Mouse (Mus musculus) lung, adult 2 months (tissue): Measurements from ENCODE around the gene Lsamp. TPM values are rescaled to one million over a fixed set of nuclear protein-coding genes. Genes with fewer than 3 reads are reported as not detected.

ENCODE experiments used
- DNase-seq: peaks from one replicate; pipeline ENCODE4 v3.0.0; 2022
- H3K4me1 ChIP-seq: fragments of 200-500 bp; 2 replicates; pipeline ENCODE4 v1.6.1; 2011; ENCODE audit warnings: low read length; ENCODE audit not compliant: control insufficient read depth, insufficient read depth
- H3K4me3 ChIP-seq: fragments of 200-500 bp; replicated peaks from 2 replicates; pipeline ENCODE3; 2011; ENCODE audit warnings: low read depth, mild to moderate bottlenecking, control low read depth, low read length; ENCODE audit errors: extremely low read depth
- CTCF ChIP-seq: fragments of 200-500 bp; IDR thresholded peaks from 2 replicates; pipeline ENCODE4 v1.5.1; 2011; ENCODE audit warnings: mild to moderate bottlenecking, low read length, control low read depth; ENCODE audit not compliant: insufficient read depth
- POLR2A ChIP-seq: fragments of 200-500 bp; IDR thresholded peaks from 2 replicates; pipeline ENCODE4 v1.6.1; 2011; ENCODE audit warnings: low read depth, mild to moderate bottlenecking, control low read depth, low read length, borderline replicate concordance; ENCODE audit errors: extremely low read depth
- WGBS: fragments of 180-500 bp; shearing (Covaris S2); methylation state at CpG from one replicate; pipeline ENCODE4 v1.1.7; 2018; 5-methylcytosine and 5-hydroxymethylcytosine counted together
- polyA plus RNA-seq: library from polyadenylated mRNA; depleted of rRNA; stranded (reverse); fragments of >200 nt; gene quantifications from 2 replicates; pipeline ENCODE4 v1.2.3, GENCODE M21; 2012

Gene Lsamp
- polyA plus RNA-seq, 1 experiment = 0.28 TPM

DNA sequence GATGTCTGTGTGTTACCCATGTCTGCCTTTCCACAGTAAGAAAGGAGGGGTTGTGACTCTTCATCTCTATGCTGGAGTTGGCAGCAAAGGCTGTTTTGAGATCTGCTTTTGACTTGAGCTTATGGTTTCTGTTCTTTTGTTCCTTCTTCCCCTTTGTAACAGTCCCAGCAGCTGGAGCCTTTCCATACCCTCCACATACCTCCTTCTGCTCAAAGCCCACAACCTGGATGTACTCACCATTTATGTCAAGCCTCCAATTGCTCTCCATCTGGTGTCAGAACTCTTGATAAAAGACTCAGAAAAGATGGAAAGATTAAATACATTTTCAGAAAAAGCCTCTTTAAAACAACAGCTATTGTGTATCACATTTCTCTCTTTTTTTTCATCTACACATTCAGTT, 847.4 kb downstream of the Lsamp start:
- no peak for DNase-seq
- Histone ChIP-seq H3K4me3 (no peak overlapping the region), H3K4me1 (no peaks in the 10 kb centered on the region)
- TF ChIP-seq POLR2A = no peak
- no peak for TF ChIP-seq CTCF

DNA sequence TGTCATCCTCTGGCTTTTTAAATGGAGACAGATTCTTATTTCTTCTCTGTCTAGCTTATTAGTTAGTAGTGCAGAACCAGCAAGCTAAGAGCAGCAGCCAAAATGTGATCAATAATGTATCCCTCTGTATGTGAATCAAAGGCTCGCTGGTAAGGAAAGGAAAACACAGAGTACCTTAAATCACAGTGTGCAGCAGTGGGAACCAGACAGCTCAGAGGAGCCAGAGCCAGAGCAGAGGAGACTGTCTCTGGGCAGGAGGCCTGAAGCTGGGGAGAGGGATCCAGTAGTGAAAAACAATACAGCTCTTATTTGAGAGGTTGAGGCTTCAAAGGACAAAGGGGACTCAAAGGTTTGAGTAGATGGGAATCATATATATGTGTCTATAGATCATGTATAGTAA, 857.6 kb downstream of the Lsamp start:
- TF ChIP-seq CTCF (no peak), POLR2A (no peak)

DNA sequence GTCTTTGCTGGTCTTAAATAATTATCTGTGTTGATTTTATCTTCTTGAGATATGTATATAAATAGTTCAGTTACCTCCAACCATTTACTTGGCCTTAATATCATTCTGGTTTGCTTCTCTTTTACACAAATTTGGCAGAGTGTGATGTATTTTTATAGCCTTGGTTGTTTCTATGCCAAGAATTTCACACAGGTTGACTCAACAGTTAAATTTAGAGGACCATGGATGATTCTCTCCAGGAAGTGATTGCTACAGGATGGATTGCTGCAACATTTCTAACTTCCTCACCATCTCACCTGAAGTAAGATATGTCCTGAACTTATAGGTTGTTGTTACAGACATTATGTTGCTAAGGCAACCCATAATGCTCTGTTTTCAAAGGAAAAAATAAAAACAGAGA, 882.6 kb downstream of the Lsamp start:
- no peak for TF ChIP-seq POLR2A
- TF ChIP-seq CTCF = no peak
- Histone ChIP-seq H3K4me3 (no peak overlapping the region), H3K4me1 (no peaks in the 10 kb centered on the region)
- no peak for DNase-seq

More for the DNA sequence above, 857.6 kb downstream of the Lsamp start:
- no peak for DNase-seq
- Histone ChIP-seq H3K4me1 (no peaks in the 10 kb centered on the region), H3K4me3 (no peak overlapping the region)
- 68% methylated on average over 1 of the region's 1 CpGs for WGBS

DNA sequence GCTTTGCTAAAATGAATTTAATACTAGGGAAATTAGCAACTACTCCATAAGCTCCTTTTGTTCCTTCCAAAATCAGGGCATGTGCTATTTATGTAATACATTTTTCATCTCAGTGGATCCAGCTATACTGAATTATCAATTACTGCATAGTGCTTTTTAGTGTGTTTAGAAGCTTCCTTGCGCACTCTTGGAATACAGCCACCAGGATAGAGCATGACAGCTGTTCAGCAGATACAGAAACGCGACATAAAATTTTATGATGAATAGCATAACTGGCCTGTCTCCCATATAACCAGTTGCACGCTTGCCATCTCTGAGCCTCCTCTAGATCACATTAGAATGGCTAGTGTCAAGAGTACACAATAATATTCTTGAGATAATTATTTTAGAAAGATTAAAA, 894.1 kb downstream of the Lsamp start:
- no peak for DNase-seq
- no peaks in the 10 kb centered on the region for H3K4me1 ChIP-seq
- WGBS = 67% methylated on average over 4 of the region's 4 CpGs

DNA sequence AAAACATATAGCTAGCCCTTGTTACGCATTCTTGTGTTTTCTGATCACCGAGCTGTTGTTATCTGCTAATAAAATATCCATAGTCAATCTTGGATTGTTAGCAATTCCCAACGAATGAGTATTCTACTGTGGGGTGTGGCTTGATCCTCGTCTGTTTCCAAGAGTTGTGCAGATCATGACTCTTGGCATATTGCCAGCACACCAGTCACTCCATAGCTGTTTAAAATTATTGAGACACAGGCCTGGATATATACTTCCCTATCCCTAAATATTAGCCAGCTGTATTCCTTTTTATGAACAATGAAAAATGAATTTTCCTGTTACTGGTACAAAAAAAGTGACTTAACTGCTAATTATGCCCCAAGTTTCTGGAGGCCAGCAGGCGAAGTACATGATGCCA, 897.8 kb downstream of the Lsamp start:
- Histone ChIP-seq H3K4me1 (no peaks in the 10 kb centered on the region), H3K4me3 (no peak overlapping the region)
- no peak for DNase-seq
- TF ChIP-seq CTCF (no peak), POLR2A (no peak)
- WGBS = 47% methylated on average over 5 of the region's 5 CpGs

More for the DNA sequence above, 894.1 kb downstream of the Lsamp start:
- H3K4me3 ChIP-seq = no peak overlapping the region
- TF ChIP-seq CTCF (no peak), POLR2A (no peak)

DNA sequence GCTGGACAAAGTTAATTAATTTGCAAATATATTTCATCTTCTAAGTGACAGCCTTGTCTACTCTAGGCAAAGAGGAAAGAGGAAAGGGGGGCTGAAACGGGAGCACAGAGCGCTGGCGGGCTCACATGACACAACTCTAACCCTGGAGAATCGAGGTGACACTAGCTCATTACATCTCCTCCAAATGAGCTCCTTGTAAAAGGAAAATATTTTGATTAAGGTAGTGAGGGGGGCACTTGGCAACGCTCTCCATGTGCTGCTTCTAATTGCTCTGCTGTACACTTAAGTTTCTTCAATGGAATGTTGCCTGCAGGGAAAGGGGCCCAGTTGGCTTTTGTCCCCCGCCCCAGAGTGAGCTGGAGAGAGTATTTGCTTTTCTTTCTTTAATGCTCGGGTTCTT, 907.2 kb downstream of the Lsamp start:
- H3K4me3 ChIP-seq = no peak overlapping the region
- TF ChIP-seq POLR2A = no peak
- DNase-seq = no peak
- no peaks in the 10 kb centered on the region for H3K4me1 ChIP-seq
- WGBS = 24% methylated on average over 7 of the region's 7 CpGs

DNA sequence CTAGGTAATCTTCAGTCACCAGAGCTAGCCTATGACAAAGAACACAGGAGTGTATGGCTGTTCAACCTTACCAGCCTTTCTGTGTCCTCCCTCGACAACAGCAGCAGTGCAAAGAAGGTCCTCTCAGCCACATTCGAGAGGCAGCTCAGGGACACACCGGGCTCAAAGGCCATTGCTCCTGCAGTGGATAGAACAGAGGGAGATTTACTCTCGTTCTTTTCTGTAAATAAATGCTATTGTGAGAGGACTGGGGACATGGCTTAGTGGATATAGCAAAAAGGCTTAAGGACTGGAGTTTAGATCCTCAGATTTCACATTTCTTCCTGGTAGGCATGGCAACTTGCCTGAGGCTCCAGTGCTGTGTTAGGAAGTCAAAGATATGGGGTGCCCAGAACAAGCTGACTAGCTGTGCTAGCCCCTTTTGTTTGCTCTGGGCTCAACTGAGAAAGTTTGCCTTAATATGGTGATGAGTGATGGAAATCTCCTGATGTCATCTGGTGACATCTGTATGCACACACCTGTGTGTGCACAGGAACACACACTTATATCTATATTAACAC, 913.7 kb downstream of the Lsamp start:
- no peak for DNase-seq
- H3K4me1 ChIP-seq = no peaks in the 10 kb centered on the region
- H3K4me3 ChIP-seq = no peak overlapping the region
- TF ChIP-seq CTCF = no peak
- TF ChIP-seq POLR2A = no peak
- WGBS = 50% methylated on average over 4 of the region's 4 CpGs

DNA sequence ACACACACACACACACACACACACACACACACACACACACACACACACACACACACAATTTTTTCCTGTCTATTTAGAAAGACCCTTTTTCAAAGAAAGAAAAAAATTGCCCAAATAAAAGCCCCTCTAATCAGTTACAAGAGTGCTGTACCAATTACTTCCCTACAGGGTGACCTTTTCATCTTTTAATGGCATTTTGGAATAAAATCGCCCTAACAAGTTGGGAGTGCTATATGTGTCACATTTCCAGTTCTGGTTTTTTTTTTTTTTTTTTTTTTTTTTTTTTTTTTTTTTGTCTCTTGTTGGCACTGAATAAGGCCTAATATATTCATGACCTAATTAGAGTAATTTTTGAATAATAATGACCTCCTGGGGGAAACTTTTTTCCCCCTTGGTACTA, 923.7 kb downstream of the Lsamp start:
- WGBS = 37% methylated on average over 1 of the region's 1 CpGs
- no peak overlapping the region for H3K4me3 ChIP-seq

DNA sequence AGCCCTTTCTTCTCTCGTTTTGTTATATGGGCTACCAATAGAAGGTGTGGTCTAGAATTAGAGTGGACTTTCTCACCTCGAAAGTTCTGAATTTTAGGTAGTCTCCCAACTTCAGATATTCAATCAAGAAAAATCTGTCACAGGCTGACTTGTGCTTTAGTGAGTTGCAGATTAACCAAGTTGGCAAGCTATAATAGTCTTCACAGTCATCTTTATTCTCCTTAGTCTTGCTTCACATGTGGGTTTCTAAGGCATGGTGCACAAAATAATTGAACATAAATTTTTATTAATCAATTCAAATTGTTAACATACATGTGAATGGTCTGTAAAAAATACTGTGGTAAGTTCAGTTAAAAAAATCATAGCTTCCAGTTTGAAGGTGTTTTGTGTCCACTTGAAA, 930.0 kb downstream of the Lsamp start:
- no peak for TF ChIP-seq POLR2A
- no peak for TF ChIP-seq CTCF
- no peak for DNase-seq
- Histone ChIP-seq H3K4me1 (no peaks in the 10 kb centered on the region), H3K4me3 (no peak overlapping the region)
- WGBS = 72% methylated on average over 2 of the region's 2 CpGs

More for the DNA sequence above, 923.7 kb downstream of the Lsamp start:
- no peaks in the 10 kb centered on the region for H3K4me1 ChIP-seq
- no peak for TF ChIP-seq CTCF
- DNase-seq = no peak

DNA sequence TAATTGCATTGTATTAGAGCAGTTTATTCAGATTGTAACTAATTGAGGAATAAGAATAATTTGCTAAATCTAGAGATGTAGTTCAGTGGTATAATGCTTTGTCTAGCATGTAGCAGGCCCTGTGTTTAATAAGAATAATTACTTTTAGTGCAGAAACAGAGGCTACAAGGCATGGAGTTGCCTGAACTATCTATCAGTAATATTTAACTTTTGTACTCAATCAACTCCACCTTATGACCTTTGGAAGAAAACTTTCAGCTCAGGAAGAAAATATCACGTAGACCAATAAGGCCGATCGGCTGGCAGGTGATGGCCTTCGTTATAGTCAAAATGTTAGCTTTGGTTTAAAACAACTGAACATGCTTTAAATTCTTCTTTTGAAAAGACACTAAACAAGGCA, 946.4 kb downstream of the Lsamp start:
- WGBS = 88% methylated on average over 4 of the region's 4 CpGs
- Histone ChIP-seq H3K4me1 (no peaks in the 10 kb centered on the region), H3K4me3 (no peak overlapping the region)
- TF ChIP-seq POLR2A (no peak), CTCF (no peak)
- DNase-seq = no peak
